Mouse (Mus musculus) ES-E14 (cell line): ENCODE data around the gene Dab1.

Source experiments
- CHD2 ChIP-seq: IDR thresholded peaks from 2 replicates; pipeline ENCODE4 v1.6.1; 2014; ENCODE audit warnings: mild to moderate bottlenecking, low read depth, low read length, inconsistent platforms
- HCFC1 ChIP-seq: IDR thresholded peaks from 2 replicates; pipeline ENCODE4 v1.6.1; 2012; ENCODE audit warnings: low read length, inconsistent platforms, borderline replicate concordance; ENCODE audit not compliant: insufficient read depth
- ZC3H11A ChIP-seq: IDR thresholded peaks from 2 replicates; pipeline ENCODE4 v1.6.1; 2012; ENCODE audit warnings: low read depth, mild to moderate bottlenecking, inconsistent platforms, low read length, borderline replicate concordance
- ZNF384 ChIP-seq: IDR thresholded peaks from 2 replicates; pipeline ENCODE4 v1.6.1; 2012; ENCODE audit warnings: low read depth, low read length, inconsistent platforms

GRCm38 (mm10) chr4:104680475-104680874, 1061.3 kb downstream of the Dab1 start:
- TF ChIP-seq HCFC1: no peak
- no peak for TF ChIP-seq CHD2
- no peak for TF ChIP-seq ZNF384
- TF ChIP-seq ZC3H11A: no peak
